Mouse (Mus musculus) adrenal gland, postnatal 14 days (tissue): ENCODE results near the gene Mmp25. TPM values are rescaled to one million over a fixed set of nuclear protein-coding genes. Genes with fewer than 3 reads are reported as not detected.
A peak's percentile ranks its signal among the peaks of the same experiment; 100 is the strongest.

Source experiments
- DNase-seq: peaks from one replicate; pipeline ENCODE4 v3.0.0; 2021; ENCODE audit warnings: mixed read lengths
- long read RNA-seq, 2 experiments: library from polyadenylated mRNA; stranded (forward); transcript quantifications; one replicate each; pipeline ENCODE4 v2.0.0; 2021
- total RNA-seq: library from RNA; stranded (reverse); gene quantifications from 2 replicates; pipeline ENCODE4 v1.2.3, GENCODE M21; 2021

The Mmp25 gene
- total RNA-seq: 0.37 and 0.53 TPM in 2 replicates
- long read RNA-seq, experiment 1: 0 reads
- long read RNA-seq, experiment 2: 0 reads

DNA sequence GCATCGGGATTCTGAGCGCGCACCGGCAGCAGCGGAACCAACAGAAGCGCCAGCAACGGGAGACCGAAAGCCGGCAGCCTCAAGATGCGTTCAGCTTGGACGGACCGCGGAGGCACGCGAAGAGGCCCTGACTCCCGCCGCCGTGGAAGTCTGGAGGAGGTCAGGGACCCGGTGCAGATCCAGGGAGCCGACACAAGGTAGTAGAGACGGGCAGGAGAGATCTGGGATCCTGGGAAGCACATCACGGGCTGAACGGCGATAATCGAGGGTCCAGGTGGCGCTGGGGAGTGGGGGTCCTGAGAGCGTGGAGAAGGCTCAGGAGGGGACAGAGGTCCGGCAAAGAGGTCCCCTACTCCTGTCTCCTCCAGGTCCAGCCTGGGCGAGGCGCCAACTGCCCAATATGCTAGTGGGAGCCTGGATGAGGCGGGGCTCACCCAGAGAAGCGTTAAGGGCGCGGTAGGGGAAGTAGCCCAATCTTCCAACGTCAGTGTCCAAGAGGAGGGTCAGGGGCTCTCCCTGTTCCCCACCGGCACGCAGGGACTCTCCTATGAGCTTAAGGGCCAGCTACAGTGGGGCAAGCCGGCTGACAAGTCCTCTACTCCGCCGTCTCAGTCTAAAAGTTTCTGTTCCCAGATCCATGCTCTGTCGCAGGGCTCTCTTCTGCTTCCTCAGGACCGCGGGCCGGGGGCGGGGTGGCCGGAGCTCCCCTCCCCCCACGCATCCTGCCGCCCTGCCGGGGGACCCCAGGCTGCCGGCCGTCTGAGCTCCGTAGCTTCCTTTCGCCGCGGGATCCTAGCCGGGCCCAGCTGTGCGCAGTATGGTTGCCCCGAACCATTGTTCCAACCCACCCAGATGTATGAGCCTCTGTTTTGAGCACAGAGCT is at the start of gene Mmp25:
Mmp25 (minus strand) TSS at position 665 of the 883 bp plus-strand sequence.
- peak; percentile 34 for DNase-seq

DNA sequence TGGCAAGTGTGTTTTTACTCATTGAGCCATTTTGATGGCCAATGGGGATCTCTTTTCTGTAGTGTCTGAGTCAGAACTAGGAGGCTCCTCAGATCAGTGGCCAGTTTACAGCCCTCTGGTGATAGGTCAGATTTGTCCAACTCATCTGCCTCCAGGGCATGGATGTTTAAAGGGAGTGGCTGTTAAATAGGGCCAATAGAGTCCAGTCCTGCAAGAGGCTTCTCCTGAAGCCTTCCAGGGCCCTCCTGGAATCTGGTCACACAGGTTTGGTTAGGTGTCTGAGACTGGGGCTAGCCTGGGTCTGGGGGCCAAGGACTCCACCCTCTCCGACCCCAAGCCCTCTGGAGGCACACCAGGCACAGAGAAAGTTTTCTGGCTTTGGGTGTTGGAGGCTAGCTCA is 49.4 kb upstream of the Mmp25 start:
- DNase-seq: no peak

DNA sequence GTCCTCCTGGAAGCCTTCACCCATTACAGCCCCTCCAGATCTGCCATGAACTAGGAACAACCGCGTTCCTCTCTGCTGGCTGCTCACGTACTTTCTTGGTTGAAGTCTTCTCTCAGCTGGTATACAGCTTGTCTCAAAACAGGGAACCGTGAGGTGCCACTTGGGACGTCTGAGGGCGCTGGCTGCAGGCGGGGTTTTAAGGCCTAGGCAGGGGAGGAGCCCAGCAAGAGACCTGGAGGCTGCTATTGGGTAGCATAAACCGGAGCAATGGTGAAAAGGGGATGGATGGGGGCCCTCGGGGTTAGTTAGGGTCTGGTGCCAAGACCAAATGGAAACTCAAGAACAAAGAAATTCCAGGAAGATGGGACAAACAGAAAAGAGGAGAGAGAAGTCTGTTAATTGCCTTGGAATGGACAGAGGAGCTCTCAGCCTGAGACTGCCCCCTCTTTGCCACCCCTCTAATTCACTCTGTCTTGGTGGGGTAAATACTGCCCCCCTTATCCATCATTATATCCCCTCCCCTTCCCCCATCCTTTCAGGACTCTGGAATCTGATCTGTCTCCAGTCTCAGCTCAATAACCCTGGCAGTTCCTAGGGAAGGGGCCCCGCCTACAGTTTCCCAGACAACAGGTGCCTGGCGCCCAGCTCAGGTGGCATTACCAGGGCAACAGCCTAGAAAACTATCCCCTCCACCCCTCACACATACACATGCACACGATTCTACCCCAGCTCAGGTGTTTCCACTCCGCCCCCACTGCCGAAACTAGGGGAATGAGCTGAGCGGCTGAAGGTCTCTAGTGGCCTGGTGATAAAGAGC is 39.0 kb upstream of the Mmp25 start, which contains the start of gene Cldn9:
Cldn9 (minus strand) TSS at position 171 of the 817 bp plus-strand sequence.
- no peak for DNase-seq

DNA sequence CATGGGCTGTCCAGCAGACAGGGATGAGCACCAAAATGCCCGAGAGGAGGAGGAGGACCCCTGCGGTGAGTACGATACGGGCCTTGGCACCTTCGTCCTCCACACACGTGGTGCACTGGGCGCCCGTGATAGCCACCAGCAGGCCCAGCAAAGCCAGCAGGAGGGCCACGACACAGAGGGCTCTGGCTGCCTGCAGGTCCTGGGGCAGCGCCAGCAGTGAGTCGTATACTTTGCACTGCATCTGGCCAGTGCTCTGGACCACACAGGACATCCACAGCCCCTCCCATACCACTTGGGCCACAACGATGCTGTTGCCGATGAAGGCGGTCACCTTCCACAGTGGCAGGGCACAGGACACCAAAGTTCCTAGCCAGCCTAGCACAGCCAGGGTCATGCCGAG is 38.1 kb upstream of the Mmp25 start:
- DNase-seq: no peak

DNA sequence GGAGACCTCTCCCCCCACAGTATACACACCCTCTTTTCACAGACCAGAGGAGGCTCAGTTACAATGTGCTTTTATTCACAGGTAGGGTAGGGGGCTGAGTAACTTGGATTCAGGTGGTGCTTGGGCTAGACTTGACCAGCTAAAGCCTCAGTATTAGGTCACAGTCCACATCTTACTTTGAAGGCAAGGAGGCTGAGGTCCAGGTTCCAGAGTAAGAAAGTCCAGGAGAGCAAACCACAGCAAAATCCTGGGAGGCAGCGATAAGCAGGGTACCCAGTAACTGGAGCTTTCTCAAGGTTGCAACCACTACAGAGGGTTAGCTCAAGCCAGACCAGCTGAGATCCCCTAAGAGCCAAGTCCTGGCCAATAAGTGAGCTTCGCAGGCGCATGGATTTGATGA is 37.5 kb upstream of the Mmp25 start:
- no peak for DNase-seq

DNA sequence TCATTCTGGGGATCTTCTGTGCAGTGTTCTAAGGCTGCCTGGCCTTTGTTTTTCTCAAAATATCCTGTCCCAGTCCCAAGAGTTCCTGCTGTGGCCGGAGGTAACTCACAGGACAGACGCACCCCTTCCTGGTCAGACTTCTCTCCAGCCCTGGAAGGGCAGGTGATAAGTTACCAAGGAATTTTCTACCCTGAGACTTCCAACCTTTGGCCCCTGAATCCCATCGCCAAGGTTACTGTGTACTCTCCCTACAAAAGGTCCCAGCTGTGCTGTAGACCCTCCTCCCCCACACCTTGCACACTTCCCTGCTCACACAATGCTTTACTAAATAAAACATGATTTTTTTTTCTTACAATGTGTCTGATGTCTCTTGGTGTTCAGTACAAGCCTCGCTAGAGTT is 37.0 kb upstream of the Mmp25 start:
- DNase-seq: no peak

DNA sequence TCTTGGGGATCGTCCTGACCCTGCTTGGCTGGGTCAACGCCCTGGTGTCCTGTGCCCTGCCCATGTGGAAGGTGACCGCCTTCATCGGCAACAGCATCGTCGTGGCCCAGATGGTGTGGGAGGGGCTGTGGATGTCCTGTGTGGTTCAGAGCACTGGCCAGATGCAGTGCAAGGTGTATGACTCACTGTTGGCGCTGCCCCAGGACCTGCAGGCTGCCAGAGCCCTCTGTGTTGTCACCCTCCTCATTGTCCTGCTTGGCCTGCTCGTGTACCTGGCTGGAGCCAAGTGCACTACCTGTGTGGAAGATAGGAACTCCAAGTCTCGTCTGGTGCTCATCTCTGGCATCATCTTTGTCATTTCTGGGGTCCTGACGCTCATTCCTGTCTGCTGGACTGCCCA is 36.0 kb upstream of the Mmp25 start:
- peak; percentile 70 for DNase-seq

DNA sequence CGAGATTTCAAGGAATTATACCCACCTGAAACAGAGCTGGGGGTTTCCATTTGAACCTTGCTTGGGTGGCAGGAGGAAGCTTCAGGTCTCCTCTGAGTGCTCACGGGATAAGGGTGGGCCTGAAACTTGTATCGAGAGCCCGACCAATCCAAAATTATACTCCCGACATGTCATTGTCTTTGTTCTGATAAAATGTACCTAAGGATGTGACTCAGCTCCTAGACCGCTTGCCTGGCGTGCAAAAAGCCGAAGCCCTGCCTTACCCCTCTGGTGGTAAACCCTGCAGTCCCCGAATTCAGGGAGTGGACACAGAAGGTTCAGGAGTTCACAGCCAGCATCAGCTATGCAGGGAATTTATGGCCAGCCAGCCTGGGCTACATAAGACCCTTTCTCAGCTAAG is 35.3 kb upstream of the Mmp25 start:
- no peak for DNase-seq

DNA sequence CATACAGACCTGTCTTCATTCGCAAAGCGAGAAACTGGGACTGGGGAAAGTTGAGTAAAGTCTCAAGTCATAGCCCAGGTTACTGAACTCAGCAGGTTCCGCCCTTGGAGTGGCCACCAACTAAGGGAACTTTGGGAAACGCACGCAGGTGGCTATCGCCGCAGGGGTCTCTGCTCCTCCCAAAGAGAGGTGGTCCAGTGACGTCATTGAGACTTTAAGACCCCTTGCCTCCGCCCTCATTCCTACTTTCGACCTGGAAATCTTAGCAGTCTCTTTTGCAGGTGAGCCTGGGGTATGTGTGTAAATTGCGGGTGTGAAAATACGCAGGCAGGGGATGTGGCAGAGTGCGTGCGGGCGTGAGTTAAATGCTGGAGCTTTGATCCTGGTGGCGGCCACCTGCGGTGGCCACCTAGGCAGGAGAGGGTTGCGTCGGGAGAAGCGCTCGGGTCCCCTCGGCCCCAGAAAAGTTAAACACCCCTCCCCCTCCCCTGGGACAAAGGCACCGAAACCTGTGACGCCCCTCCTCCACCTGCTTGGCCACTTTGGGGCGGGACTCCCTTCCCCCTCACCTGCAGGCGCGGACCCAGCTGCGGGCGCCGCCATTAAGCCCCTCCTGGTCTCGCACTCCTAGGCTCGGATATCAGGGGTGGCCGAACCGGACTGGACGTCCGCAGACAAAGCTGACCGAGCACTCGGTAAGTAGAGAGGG is 34.2 kb upstream of the Mmp25 start, which contains the start of gene Cldn6:
Cldn6 (plus strand) TSS at position 123 of the 709 bp plus-strand sequence.
- DNase-seq: no peak

DNA sequence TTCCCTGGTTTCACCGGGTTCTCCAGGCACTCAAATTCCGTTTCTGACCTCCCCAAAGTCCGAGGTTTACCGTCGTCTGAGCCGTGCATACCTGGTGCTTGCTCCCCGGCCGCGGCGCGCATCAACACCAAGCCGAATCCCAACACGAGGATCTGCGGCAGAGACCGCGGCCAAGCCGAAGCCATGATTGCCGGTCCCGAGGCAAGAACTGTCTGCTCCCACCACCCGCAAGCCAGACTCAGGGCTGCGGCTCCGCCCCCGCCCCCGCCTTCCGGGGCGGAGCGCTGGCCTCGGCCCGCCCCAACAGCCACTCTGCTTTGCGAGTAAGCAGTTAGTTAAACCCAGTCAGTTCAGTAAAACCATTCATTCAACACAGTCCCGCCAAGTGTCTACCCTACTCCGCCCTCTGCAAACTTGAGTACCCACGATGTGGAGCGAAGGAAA is 32.2 kb upstream of the Mmp25 start, which contains the start of gene Tnfrsf12a:
Tnfrsf12a (minus strand) TSS at position 233 of the 444 bp plus-strand sequence.
- peak; percentile 92 for DNase-seq

DNA sequence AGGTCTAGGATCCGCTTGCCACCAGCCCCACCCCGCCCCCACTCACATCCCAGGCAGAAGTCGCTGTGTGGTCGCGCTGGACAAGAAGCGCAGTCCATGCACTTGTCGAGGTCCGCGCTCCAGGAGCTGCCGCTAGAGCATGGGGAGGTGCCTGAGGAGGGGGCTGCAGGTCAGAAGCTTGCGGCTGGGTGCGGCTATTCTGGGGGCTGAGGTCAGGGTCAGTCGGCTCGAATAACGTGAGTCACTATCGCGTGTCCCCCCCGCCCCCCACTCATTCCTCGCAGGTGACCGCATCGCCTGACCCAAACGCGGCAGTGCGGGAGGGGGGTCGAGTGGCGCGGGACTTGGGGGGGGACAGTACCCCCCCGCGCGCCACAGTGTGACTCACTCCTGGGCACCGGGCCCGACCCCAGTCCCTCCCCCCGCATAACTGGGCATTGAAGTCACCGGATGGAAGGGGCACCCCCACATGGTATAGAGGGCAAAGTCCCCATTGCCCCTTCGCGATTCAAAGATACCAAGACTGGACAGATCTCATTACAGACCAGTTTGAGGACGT is 31.5 kb upstream of the Mmp25 start:
- peak; percentile 90 for DNase-seq

DNA sequence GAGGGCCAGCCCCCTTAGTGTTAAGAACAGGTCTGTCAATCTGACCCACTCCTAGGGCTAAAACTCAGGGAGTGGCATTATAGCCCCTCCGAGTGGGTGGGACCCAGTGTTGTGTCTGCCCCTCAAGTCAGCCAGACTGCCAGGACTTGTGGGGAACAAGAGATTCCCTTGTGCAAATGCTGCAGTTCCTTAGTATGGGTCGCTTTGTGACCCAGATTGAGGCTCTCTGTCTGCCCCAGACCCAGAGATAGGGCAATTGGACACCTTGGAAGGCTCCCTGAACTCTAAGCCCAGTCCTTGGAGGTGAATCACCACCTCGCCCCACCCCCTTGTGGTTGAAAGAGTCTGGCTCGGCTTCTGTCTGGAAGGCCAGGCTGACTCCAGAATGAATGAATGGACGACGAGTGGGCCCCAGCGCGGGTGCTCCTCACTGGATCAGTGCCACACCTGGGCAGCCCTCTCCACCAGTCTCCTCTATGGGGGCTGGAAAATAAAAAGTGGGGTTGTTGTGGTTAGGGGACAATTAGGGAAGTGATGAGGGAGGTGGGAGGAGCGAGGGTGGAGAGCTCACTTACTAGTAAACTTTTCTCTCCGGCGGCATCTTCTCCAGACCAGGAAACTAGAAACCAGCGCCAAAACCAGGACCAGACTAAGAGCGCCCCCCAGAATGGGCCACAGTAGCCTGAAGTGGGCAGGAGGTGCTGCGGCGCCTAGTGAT is 30.6 kb upstream of the Mmp25 start:
- peak; percentile 89 for DNase-seq

DNA sequence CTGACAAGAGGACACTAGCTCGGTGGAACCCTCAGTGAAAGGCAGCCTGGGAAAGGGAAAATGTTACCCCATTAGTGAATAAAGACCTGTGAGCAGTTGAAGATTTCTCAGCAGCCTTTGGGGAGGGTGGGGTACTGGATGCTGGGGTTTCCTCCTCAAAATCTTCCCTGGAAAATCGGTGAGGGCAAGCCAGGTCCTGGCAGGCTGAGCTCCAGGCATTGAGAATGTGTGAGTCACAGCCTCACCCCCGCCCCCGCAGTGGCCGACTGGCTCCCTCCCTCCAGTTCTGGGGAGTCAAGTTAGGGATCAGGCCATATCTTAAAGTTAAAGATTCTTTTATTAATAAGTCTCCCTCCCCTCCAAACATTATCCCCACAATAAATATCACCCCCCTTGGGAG is 30.1 kb upstream of the Mmp25 start:
- peak; percentile 87 for DNase-seq

DNA sequence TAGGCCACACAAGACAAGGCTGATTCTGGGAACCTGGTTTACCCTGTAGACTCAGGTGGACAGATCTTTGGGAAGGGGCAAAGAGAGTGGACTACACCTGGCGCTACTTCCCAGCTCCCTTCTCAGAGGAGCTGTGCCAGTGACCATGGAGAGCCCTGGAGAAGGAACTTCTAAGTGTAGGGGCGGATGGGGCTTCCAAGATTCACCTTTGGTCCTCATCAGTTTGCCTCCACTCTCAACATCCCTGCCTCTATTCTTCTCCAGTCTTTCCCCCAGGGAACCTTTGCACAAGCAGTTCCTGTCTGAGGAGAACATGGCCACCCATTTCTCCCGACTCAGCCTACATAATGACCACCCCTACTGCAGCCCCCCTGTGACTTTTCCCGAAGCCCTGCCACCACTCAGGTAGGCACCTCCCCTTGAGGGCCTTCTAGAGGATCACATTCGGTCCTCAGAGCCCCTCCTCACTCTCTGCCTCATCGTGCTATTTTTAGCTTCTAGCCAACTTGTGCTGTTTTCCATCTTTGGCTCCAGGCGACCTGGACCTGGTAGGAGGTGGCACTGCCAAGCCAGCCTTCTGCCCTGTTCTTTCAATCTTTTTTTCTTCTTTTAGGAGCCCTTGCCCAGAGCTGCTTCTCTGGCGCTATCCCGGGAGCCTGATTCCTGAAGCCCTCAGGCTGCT is 29.3 kb upstream of the Mmp25 start:
- peak; percentile 23 for DNase-seq

DNA sequence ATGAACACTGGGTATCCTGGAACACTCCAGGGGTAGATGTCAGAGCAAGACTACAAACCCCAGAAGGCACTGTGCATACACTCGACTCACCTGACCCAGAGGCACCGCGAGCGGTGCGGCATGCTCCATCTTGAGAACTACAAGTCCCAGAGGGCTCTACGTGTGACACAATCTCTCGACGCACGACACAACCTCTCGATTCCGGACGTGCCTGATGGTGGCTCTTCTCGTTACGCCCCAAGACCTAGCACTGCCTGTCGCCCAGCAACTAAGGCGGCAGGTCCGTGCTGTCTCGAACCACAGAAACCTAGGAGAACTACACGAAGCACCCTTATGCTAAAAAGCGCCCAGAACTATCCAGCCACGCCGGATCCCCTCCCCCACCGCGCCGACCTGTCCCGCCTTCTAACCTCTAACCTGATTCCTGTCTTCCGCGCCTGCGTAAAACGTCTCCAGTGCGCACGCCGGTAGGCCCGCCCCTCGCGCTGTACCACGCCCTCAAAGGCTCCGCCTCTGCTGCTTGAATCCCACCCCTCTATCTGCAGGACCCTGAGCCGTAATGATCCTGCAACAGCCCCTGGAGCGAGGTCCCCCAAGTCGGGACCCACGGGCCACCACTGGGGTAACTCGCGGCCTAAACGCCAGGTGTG is 28.5 kb upstream of the Mmp25 start, which contains the start of the genes Hcfc1r1 and Thoc6:
Hcfc1r1 (plus strand) TSS at position 173 of the 650 bp plus-strand sequence.
Thoc6 (minus strand) TSS at position 459 of the 650 bp plus-strand sequence.
- DNase-seq: peak; percentile 94

DNA sequence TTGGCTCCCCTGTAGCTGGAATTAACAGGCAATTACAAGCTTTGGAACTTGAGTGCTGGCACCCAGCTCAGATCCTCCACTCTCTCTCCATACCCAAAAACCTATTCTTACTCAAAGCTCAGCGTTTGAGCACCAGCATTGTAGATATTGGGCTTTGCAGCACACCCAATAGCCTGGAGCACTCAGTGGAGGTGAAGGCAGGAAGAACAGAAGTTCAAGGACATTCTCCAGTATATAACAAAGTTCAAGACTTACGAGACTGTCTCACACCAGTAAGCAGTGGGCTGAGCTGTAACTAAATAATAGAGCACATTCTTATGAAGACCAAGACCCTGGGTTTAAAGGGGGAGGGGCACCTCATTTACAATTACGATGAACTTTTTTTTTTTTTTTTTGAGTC is 27.7 kb upstream of the Mmp25 start:
- DNase-seq: no peak

DNA sequence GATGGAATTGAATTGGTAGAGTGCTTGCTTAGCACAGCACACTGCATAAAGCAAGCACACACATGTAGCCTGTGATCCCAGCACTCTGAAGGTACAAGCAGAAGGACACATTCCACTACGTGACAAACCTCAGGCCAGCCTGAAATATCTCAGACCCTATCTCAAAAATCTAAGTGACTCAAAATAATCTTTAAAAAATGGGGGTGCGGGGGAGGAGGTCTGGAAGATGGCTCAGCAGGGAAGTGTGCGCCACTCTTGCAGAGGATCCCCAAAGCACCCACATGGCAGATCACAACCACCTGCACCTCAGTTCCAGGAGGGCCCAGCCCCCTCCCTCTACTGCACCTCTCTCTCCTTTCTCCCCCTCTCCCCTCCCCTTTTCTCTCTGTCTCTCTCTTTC is 26.4 kb upstream of the Mmp25 start:
- no peak for DNase-seq

DNA sequence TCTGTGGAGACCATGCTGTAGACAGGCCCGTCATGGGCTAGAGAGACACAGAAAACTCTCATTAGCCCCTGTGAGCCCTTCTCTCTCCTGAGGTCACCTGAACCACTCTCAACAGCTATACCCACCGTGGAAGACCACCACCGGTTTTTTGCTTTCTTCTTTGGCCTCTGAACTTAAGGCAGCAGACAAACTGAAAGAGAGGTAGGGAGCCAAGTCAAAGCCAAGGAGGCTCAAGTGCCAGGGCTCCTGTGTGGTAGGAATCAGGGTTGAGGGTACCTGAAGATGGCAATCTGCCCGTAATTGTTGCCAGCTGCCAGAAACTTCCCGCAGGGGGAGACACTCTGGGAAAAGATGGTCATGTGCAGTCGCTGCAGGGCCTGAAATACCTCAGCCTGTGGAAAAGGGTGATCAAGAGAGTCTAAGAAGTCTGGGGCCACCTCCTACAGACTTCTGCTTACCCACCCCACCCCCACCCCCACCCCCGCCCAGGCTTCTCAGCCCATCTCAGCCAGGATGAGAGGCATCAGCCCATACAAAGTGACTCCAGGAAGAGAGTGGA is 25.5 kb upstream of the Mmp25 start:
- DNase-seq: no peak

DNA sequence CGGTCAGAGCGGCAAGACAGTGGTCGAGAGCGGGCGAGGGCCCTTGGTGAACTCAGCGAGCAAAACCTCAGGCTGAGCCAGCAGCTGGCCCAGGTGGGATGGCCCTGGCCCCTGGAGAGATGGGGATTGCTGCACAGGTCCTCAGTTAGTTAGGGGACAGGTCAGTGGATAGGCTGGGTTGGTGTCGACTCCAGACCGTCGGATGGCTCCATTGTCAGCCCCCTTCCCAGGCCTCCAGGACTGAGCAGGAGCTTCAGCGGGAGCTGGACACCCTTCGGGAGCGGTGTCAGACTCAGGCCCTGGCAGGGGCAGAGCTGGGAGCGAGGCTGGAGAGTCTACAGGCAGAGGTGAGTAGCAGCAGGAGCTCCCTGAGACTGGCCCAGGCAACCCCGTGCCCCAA is 20.4 kb upstream of the Mmp25 start:
- no peak for DNase-seq
